Mouse (Mus musculus): ENCODE measurements around the gene Cxcl14. TPM values are rescaled to one million over a fixed set of nuclear protein-coding genes. Genes with fewer than 3 reads are reported as not detected.

Cxcl14 gene
- polyA plus RNA-seq, 1 experiment, result not detected

- WGBS, result 11% methylated on average over 8 of the region's 8 CpGs
- Histone ChIP-seq H3K4me1 (ENCODE audit: control insufficient read depth, insufficient read depth, low read length) (no peaks in the 10 kb centered on the region), H3K4me3 (ENCODE audit: insufficient read depth, low read depth, low read length) (no peak overlapping the region), H3K27ac (ENCODE audit: insufficient read depth, low read depth, low read length) (no peak overlapping the region)
- TF ChIP-seq POLR2A (IDR thresholded peaks at IDR 0.05; ENCODE audit: insufficient read depth, low read depth, low read length) (no peak), CTCF (IDR thresholded peaks at IDR 0.05; ENCODE audit: insufficient read depth, low read depth, low read length) (peak; percentile 85)
Observed at GRCm38 (mm10) chr13:56279439-56279838, 16.9 kb downstream of the Cxcl14 start.

- 57% methylated on average over 2 of the region's 2 CpGs for WGBS
- no peak for TF ChIP-seq CTCF (IDR thresholded peaks at IDR 0.05; ENCODE audit: insufficient read depth, low read depth, low read length)
- H3K4me1 ChIP-seq (ENCODE audit: control insufficient read depth, insufficient read depth, low read length), result no peaks in the 10 kb centered on the region
- no peak overlapping the region for H3K4me3 ChIP-seq (ENCODE audit: insufficient read depth, low read depth, low read length)
- no peak overlapping the region for H3K27ac ChIP-seq (ENCODE audit: insufficient read depth, low read depth, low read length)
Observed at GRCm38 (mm10) chr13:56275171-56275570, 21.2 kb downstream of the Cxcl14 start.

GRCm38 (mm10) chr13:56270124-56270523 lies 26.2 kb downstream of the Cxcl14 start:
- Histone ChIP-seq H3K4me1 (ENCODE audit: control insufficient read depth, insufficient read depth, low read length) (no peaks in the 10 kb centered on the region), H3K4me3 (ENCODE audit: insufficient read depth, low read depth, low read length) (no peak overlapping the region), H3K27ac (ENCODE audit: insufficient read depth, low read depth, low read length) (no peak overlapping the region)
- TF ChIP-seq CTCF (IDR thresholded peaks at IDR 0.05; ENCODE audit: insufficient read depth, low read depth, low read length) (no peak), POLR2A (IDR thresholded peaks at IDR 0.05; ENCODE audit: insufficient read depth, low read depth, low read length) (no peak)
- WGBS, result 38% methylated on average over 13 of the region's 13 CpGs

GRCm38 (mm10) chr13:56267396-56267795 lies 29.0 kb downstream of the Cxcl14 start:
- H3K4me1 ChIP-seq (ENCODE audit: control insufficient read depth, insufficient read depth, low read length), result no peaks in the 10 kb centered on the region
- TF ChIP-seq CTCF (IDR thresholded peaks at IDR 0.05; ENCODE audit: insufficient read depth, low read depth, low read length) (no peak), POLR2A (IDR thresholded peaks at IDR 0.05; ENCODE audit: insufficient read depth, low read depth, low read length) (no peak)
- 52% methylated on average over 4 of the region's 4 CpGs for WGBS
- H3K27ac ChIP-seq (ENCODE audit: insufficient read depth, low read depth, low read length), result no peak overlapping the region
- no peak overlapping the region for H3K4me3 ChIP-seq (ENCODE audit: insufficient read depth, low read depth, low read length)

- H3K4me1 ChIP-seq (ENCODE audit: control insufficient read depth, insufficient read depth, low read length), result no peaks in the 10 kb centered on the region
- no peak overlapping the region for H3K27ac ChIP-seq (ENCODE audit: insufficient read depth, low read depth, low read length)
- no peak for TF ChIP-seq POLR2A (IDR thresholded peaks at IDR 0.05; ENCODE audit: insufficient read depth, low read depth, low read length)
- no peak for TF ChIP-seq CTCF (IDR thresholded peaks at IDR 0.05; ENCODE audit: insufficient read depth, low read depth, low read length)
- no peak overlapping the region for H3K4me3 ChIP-seq (ENCODE audit: insufficient read depth, low read depth, low read length)
- WGBS, result 25% methylated on average over 8 of the region's 8 CpGs
Observed at GRCm38 (mm10) chr13:56266435-56266834, 29.9 kb downstream of the Cxcl14 start.

GRCm38 (mm10) chr13:56265661-56266060 lies 30.7 kb downstream of the Cxcl14 start:
- Histone ChIP-seq H3K4me1 (ENCODE audit: control insufficient read depth, insufficient read depth, low read length) (no peaks in the 10 kb centered on the region), H3K27ac (ENCODE audit: insufficient read depth, low read depth, low read length) (no peak overlapping the region), H3K4me3 (ENCODE audit: insufficient read depth, low read depth, low read length) (no peak overlapping the region)
- TF ChIP-seq POLR2A (IDR thresholded peaks at IDR 0.05; ENCODE audit: insufficient read depth, low read depth, low read length) (no peak), CTCF (IDR thresholded peaks at IDR 0.05; ENCODE audit: insufficient read depth, low read depth, low read length) (no peak)
- WGBS, result 72% methylated on average over 5 of the region's 5 CpGs

GRCm38 (mm10) chr13:56262269-56262668 lies 34.1 kb downstream of the Cxcl14 start:
- Histone ChIP-seq H3K4me3 (ENCODE audit: insufficient read depth, low read depth, low read length) (no peak overlapping the region), H3K27ac (ENCODE audit: insufficient read depth, low read depth, low read length) (no peak overlapping the region), H3K4me1 (ENCODE audit: control insufficient read depth, insufficient read depth, low read length) (peaks cover 4% of the 10 kb centered on the region; the same call in 1 of the 2 replicates)
- TF ChIP-seq CTCF (IDR thresholded peaks at IDR 0.05; ENCODE audit: insufficient read depth, low read depth, low read length), result no peak
- WGBS, result 70% methylated on average over 4 of the region's 4 CpGs

GRCm38 (mm10) chr13:56260344-56260780 lies 36.0 kb downstream of the Cxcl14 start:
- WGBS, result 10% methylated on average over 17 of the region's 17 CpGs

GRCm38 (mm10) chr13:56259926-56260250 lies 36.5 kb downstream of the Cxcl14 start:
- TF ChIP-seq POLR2A (IDR thresholded peaks at IDR 0.05; ENCODE audit: insufficient read depth, low read depth, low read length) (no peak), CTCF (IDR thresholded peaks at IDR 0.05; ENCODE audit: insufficient read depth, low read depth, low read length) (no peak)
- no peak overlapping the region for H3K4me3 ChIP-seq (ENCODE audit: insufficient read depth, low read depth, low read length)
- WGBS, result 11% methylated on average over 5 of the region's 5 CpGs
- no peak overlapping the region for H3K27ac ChIP-seq (ENCODE audit: insufficient read depth, low read depth, low read length)
- peaks cover 4% of the 10 kb centered on the region; the same call in 1 of the 2 replicates for H3K4me1 ChIP-seq (ENCODE audit: control insufficient read depth, insufficient read depth, low read length)

More at GRCm38 (mm10) chr13:56260344-56260780, 36.0 kb downstream of the Cxcl14 start:
- Histone ChIP-seq H3K27ac (ENCODE audit: insufficient read depth, low read depth, low read length) (no peak overlapping the region), H3K4me3 (ENCODE audit: insufficient read depth, low read depth, low read length) (no peak overlapping the region), H3K4me1 (ENCODE audit: control insufficient read depth, insufficient read depth, low read length) (peaks cover 4% of the 10 kb centered on the region; the same call in 1 of the 2 replicates)
- no peak for TF ChIP-seq POLR2A (IDR thresholded peaks at IDR 0.05; ENCODE audit: insufficient read depth, low read depth, low read length)
- no peak for TF ChIP-seq CTCF (IDR thresholded peaks at IDR 0.05; ENCODE audit: insufficient read depth, low read depth, low read length)

Data from olfactory bulb, adult 2 months (tissue).